Mouse (Mus musculus) urinary bladder, postnatal 14 days (tissue): ENCODE data around the gene Fam214a.

Experiments
- DNase-seq: peaks from one replicate; pipeline ENCODE4 v3.0.0; 2021; ENCODE audit warnings: low spot score

The Fam214a gene

GRCm38 (mm10) chr9:75033141-75033540, 80.5 kb downstream of the Fam214a start:
- DNase-seq = no peak

DNA sequence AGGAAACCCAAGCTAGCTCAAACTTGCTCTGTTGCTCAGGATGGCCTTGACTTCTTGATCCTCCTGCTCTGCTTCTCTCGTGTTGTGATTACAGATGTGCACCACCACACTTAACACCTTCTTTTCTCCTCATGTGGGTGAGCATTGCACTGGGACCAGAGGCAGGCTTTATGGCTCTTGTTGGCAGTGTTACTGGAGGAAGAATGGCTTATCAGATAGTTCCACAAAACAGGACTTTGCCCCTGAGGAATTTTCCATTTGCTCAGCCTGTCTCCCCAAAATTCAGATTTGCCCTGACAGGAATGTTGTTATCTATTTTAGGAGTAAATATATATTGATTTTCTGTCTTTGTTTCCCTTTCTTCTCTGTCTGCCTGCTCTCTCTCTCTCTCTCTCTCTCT, 82.0 kb downstream of the Fam214a start:
- no peak for DNase-seq

- DNase-seq = no peak
Observed at GRCm38 (mm10) chr9:75035944-75036343, 83.3 kb downstream of the Fam214a start.

DNA sequence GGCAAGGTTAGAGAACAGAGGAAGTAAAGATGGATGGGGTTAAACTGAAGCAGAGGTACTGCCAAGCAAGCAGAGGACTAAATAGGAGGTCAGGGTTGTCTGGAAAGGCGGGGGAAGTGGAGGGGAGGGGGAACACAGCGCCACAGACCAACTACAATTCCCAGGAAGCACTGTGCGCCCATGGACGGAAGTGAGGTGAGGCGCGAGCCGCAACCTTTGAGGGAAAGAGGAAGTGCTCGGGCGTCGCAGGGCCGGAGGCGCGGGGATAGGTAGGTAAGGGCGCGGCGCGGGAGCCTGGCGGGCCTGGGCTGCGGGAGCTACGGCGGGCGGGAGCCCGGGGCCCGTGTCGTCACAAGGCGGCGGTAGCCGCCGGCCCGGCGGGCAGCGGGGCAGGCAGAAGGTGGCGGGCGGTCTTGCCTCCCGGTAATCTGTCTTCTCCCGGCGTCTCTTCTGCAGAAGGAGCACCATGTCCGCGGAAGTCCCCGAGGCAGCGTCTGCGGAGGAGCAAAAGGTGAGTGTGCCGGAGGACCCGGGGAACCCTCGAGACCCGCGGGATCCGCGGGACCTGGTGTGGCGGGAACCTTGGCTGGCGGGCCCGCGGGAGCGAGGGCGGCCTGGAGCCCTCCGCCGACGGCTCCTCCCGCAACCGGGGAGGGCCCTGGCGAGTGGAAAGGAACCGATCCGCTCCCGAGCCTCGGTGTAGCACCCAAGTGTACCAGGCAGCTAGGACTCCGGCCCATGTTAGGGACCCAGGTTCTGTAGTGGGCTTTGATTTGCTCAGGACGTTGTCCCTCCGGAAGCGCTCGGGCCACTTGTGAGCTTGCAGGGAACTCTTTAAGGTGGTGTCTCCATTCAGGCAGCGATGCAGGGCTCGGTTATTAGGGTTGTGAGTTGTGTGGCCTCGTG, 85.0 kb downstream of the Fam214a start, which contains the start of gene Arpp19:
Arpp19 (plus strand) TSS at position 164 of the 906 bp plus-strand sequence.
- peak; percentile 85 for DNase-seq

DNA sequence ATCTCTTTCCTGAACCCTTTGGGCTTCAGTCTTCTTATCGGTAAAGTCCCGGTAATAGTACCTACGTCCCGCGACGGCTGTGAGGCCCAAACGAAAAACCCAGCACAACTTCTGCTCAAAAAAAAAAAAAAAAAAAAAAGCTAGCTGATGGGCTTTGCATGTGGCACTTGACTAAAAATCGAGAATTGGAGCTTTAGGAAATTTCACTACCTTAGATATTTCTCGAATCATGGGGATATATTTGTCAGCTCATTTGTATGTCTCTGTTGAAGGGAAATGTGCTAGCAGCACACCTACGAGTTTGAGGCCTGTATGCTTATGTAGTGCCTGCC, 85.6 kb downstream of the Fam214a start:
- no peak for DNase-seq

- DNase-seq = no peak
Observed at GRCm38 (mm10) chr9:75040566-75040965, 87.9 kb downstream of the Fam214a start.

DNA sequence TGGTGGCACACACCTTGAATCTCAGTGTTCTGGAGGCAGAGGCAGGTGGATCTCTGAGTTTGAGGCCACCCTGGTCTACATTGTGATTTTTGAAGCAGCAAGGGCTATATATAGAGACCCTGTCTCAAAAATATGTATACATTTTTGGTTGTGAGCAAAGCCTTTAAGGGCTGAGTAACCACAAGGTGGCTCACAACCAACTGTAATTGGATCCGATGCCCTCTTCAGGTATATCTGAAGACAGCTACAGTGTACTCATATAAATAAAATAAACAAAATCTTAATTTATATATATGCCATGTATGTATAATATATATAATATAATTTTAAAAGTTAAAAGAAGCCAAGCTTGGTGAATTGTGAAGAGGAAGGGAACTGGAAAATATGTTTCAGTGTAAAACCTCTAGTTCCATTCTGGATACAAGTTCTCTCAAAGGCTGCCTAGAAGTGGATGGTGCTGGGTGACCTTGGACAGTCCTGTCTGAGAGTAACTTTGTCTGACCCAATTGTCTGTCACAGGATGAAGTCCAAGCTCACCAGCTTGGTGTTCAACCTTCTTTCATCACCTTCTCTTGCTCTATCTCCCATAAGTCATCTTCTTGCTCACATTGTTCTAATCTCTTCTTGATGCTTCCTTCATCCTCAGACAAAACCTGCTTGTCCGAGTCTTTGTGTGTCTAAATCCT, 89.3 kb downstream of the Fam214a start:
- no peak for DNase-seq

GRCm38 (mm10) chr9:75043191-75043590, 90.5 kb downstream of the Fam214a start:
- no peak for DNase-seq

DNA sequence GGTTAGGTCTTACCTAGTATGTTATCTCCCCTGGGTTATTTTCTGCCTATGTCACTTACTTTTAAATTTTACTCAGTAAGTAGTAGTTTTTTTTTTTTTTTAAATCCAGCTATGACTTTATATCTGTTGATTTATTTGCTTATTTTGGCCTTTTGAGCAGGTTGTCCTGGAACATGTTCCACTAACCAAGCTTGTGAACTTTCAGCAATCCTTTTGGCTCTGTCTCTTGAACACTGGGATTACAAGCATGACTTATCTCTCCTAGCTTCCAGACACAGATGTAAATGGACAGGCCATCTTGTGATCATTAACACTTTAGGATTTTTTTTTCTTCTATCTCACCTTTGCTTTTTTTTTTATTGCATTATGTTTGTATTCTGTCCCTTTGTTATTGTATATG, 94.4 kb downstream of the Fam214a start:
- no peak for DNase-seq

GRCm38 (mm10) chr9:75049100-75049499, 96.4 kb downstream of the Fam214a start:
- DNase-seq = peak; percentile 40

GRCm38 (mm10) chr9:75050003-75050402, 97.3 kb downstream of the Fam214a start:
- DNase-seq = peak; percentile 65

DNA sequence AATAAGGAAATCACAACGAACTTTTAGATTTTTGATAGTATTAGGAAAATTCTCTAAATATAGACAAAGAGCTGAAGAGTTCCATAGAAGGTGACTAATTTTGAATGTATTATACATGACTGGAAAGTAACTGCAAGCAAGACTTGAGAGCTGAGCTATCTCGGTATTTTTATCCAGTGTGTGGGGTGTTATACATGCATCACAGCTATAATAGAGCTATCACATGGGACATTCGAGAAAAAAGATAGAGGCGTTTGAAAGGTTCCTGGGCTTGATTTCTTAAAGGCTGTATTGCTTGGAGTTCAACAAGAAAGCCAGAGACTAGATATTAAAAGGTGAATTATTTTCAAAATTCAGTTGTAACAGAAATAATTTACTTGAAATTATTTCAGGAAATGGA, 99.2 kb downstream of the Fam214a start:
- DNase-seq = no peak

GRCm38 (mm10) chr9:75055046-75055445, 102.4 kb downstream of the Fam214a start:
- no peak for DNase-seq

GRCm38 (mm10) chr9:75064678-75065331, 112.1 kb downstream of the Fam214a start:
- no peak for DNase-seq

DNA sequence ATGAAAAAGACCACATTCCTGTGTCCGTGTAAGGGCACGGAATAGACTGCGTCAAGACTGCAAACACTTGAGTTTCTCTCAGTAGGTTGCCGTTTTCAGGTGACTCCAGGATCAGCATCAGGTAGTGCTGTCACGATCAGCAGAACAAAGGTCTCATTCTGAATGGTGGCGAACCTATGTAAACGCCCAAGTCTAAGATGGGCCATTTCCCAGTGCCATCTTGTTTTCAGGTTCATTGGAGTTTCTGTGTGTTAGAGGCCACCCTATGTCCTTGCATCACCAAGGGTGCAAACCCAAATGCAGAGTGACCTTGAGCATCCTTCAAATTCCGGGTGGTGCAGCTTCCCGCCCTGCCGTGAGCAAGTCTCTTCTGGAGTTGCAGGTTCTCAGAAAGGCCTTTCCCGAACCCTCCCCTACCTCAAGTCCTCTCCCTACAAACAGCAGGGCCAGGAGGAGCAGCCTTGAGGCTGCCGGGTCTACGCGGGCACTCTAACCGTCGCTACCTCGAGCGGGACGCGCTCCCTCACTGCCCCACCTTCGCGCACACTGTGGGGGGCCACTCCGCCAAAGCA, 117.9 kb downstream of the Fam214a start, which contains the start of gene Myo5a:
Myo5a (plus strand) TSS at position 559 of the 572 bp plus-strand sequence.
- no peak for DNase-seq

DNA sequence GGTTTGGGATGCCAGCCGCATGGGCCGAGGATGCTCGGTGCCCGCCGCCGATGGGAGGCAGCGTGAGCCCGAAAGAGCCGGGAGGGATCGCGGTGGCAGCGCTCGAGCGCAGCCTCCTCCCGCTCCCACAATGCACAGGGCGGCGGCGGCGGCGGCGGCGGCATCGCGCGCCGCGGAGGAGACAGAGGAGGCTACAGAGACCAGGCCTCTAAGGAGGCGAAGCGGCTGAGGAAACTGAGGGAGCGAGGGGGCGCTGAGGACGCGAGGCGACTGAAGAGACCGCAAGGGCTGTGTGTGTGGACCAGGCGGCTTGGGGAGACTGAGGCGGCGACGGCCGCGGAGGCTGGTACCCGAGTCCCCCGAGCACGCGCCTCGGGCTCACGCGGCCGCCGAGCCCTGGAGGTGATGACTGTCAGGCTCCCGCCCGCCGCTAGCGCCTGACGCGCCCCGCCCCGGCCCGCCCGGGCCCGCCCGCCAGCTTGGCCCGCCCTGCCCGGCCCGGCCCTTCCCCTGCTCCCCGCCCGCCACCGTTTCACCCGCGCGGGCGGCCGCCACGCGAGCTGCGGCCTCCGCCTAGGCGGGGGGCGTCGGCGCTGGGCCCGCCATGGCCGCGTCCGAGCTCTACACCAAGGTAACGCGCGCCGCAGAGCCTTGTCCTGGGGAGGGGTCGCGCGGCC, 118.5 kb downstream of the Fam214a start:
- DNase-seq = peak; percentile 79

- peak; percentile 18 for DNase-seq
Observed at GRCm38 (mm10) chr9:75071706-75072192, 119.1 kb downstream of the Fam214a start.

GRCm38 (mm10) chr9:75072361-75072760, 119.7 kb downstream of the Fam214a start:
- no peak for DNase-seq

- no peak for DNase-seq
Observed at GRCm38 (mm10) chr9:75077191-75077590, 124.5 kb downstream of the Fam214a start.
